Mouse (Mus musculus) heart, embryonic 12.5 days (tissue): ENCODE measurements at regions not wholly inside any gene's neighbourhood (a gene's known extent, or its start where the extent isn't known, plus 50 kb on each side); places are given as distances from the start of the nearest gene placed in this dataset.

Source experiments
- ATAC-seq: fragments of 200-750 bp; cut with Nextera tagmentation; 2 replicates; pipeline ENCODE4 v1.8.0; 2017; ENCODE audit warnings: moderate TSS enrichment, moderate library complexity; ENCODE audit not compliant: insufficient number of reproducible peaks, low FRiP score
- H3K27ac ChIP-seq: fragments of 300-500 bp; sonication (generic); 2 replicates; pipeline ENCODE4 v1.5.1; 2016; ENCODE audit warnings: mild to moderate bottlenecking, moderate library complexity; ENCODE audit not compliant: poor library complexity, severe bottlenecking
- H3K27me3 ChIP-seq: fragments of 300-500 bp; sonication (generic); replicated peaks from 2 replicates; pipeline ENCODE4 v1.6.1; 2016; ENCODE audit warnings: mild to moderate bottlenecking, moderate library complexity
- H3K36me3 ChIP-seq: fragments of 300-500 bp; sonication (generic); 2 replicates; pipeline ENCODE4 v1.6.1; 2016; ENCODE audit warnings: mild to moderate bottlenecking, moderate library complexity
- H3K4me1 ChIP-seq: fragments of 300-500 bp; sonication (generic); replicated peaks from 2 replicates; pipeline ENCODE4 v1.6.1; 2016; ENCODE audit warnings: mild to moderate bottlenecking
- H3K4me2 ChIP-seq: fragments of 300-500 bp; sonication (generic); 2 replicates; pipeline ENCODE4 v1.6.1; 2016; ENCODE audit warnings: mild to moderate bottlenecking, moderate library complexity
- H3K4me3 ChIP-seq: fragments of 300-500 bp; sonication (generic); 2 replicates; pipeline ENCODE4 v1.5.1; 2016; ENCODE audit warnings: mild to moderate bottlenecking
- H3K9ac ChIP-seq: fragments of 300-500 bp; sonication (generic); 2 replicates; pipeline ENCODE4 v1.6.1; 2016; ENCODE audit warnings: mild to moderate bottlenecking, moderate library complexity
- H3K9me3 ChIP-seq: fragments of 300-500 bp; sonication (generic); replicated peaks from 2 replicates; pipeline ENCODE4 v1.6.1; 2016; ENCODE audit warnings: mild to moderate bottlenecking, moderate library complexity
- WGBS: fragments of 180-500 bp; shearing (Covaris S2); methylation state at CpG from one replicate; pipeline ENCODE4 v1.1.7; 2016; 5-methylcytosine and 5-hydroxymethylcytosine counted together

GRCm38 (mm10) chrX:72330323-72330722 lies 55.7 kb upstream of the Gabre start:
- 14% methylated on average over 1 of the region's 1 CpGs for WGBS
- H3K4me1 ChIP-seq = no peaks in the 10 kb centered on the region
- H3K4me3 ChIP-seq = no peak overlapping the region
- H3K27me3 ChIP-seq = no peaks in the 10 kb centered on the region
- H3K4me2 ChIP-seq = no peak overlapping the region
- H3K9ac ChIP-seq = no peak overlapping the region
- H3K27ac ChIP-seq = no peak overlapping the region
- H3K36me3 ChIP-seq = no peaks in the 10 kb centered on the region
- peak; percentile 67 for ATAC-seq
- H3K9me3 ChIP-seq = no peaks in the 10 kb centered on the region

GRCm38 (mm10) chrX:72328822-72329221 lies 54.2 kb upstream of the Gabre start:
- H3K9ac ChIP-seq = no peak overlapping the region
- 60% methylated on average over 2 of the region's 2 CpGs for WGBS
- no peaks in the 10 kb centered on the region for H3K36me3 ChIP-seq
- H3K4me2 ChIP-seq = no peak overlapping the region
- no peak overlapping the region for H3K27ac ChIP-seq
- no peaks in the 10 kb centered on the region for H3K4me1 ChIP-seq
- no peak for ATAC-seq
- no peaks in the 10 kb centered on the region for H3K27me3 ChIP-seq
- H3K9me3 ChIP-seq = no peaks in the 10 kb centered on the region
- no peak overlapping the region for H3K4me3 ChIP-seq
